Mouse (Mus musculus) liver, embryonic 14.5 days (tissue): ENCODE measurements at regions not wholly inside any gene's neighbourhood (a gene's known extent, or its start where the extent isn't known, plus 50 kb on each side); places are given as distances from the start of the nearest gene placed in this dataset.

ENCODE experiments used
- CTCF ChIP-seq: IDR thresholded peaks from 2 replicates; pipeline ENCODE4 v1.5.1; 2016; ENCODE audit warnings: antibody characterized with exemption, low read depth, control low read depth
- EP300 ChIP-seq: IDR thresholded peaks from 2 replicates; pipeline ENCODE4 v1.6.1; 2016; ENCODE audit warnings: antibody characterized with exemption, low read depth

GRCm38 (mm10) chr9:112014796-112015195 lies 220.9 kb downstream of the Arpp21 start:
- no peak for TF ChIP-seq CTCF
- TF ChIP-seq EP300 = no peak
